Comparison of ENCODE assay signal across 15 mouse cellular contexts in genomic region chr2:29771611-29772461, GRCm38 (mm10). TPM values are rescaled to one million over a fixed set of nuclear protein-coding genes. Genes with fewer than 3 reads are reported as not detected.
DNase-seq lines count a peak whose midpoint lies in the region; ATAC-seq and TF ChIP-seq lines count a peak whose summit lies in the region.
"Had no signal": no experiment of that assay in that cellular context is flagged by ENCODE, and none has a peak within 500 bp of the region (broad histone marks: within the 10 kb centered on the region; RNA-seq: fewer than 3 reads in every experiment).

No protein-coding gene starts in this region.

- peak overlapping the region; percentile 96 for H3K27ac ChIP-seq in bone marrow, adult 2 months (ENCODE audit: control insufficient read depth, insufficient read depth, low read depth, low read length, poor library complexity)
- peak overlapping the region; percentile 62 for H3K27ac ChIP-seq in intestine, embryonic 16.5 days (ENCODE audit: low read length)
- H3K27ac ChIP-seq in stomach, postnatal 0 days (replicated peaks) = no peak overlapping the region
- no peak overlapping the region for H3K27ac ChIP-seq in forebrain, embryonic 12.5 days
- H3K27ac ChIP-seq: embryonic facial prominence, embryonic 15.5 days; layer of hippocampus, adult 2 months; limb, embryonic 12.5 days; midbrain, embryonic 12.5 days had no signal

- 36% methylated on average over 8 of the region's 8 CpGs for WGBS in bone marrow, adult 2 months
- WGBS in intestine, embryonic 16.5 days = 47% methylated on average over 8 of the region's 8 CpGs
- WGBS in stomach, postnatal 0 days = 64% methylated on average over 8 of the region's 8 CpGs
- WGBS in forebrain, embryonic 12.5 days = 89% methylated on average over 8 of the region's 8 CpGs

- H3K4me3 ChIP-seq in bone marrow, adult 2 months (replicated peaks; ENCODE audit: control insufficient read depth, low read depth, low read length) = no peak overlapping the region
- H3K4me3 ChIP-seq in intestine, embryonic 16.5 days (ENCODE audit: low read length) = no peak overlapping the region
- no peak overlapping the region for H3K4me3 ChIP-seq in stomach, postnatal 0 days (ENCODE audit: low read depth, low read length)
- H3K4me3 ChIP-seq in forebrain, embryonic 12.5 days (replicated peaks) = no peak overlapping the region
- H3K4me3 ChIP-seq: embryonic facial prominence, embryonic 15.5 days; layer of hippocampus, adult 2 months; limb, embryonic 12.5 days; midbrain, embryonic 12.5 days had no signal

- no peak overlapping the region for H3K4me2 ChIP-seq in intestine, embryonic 16.5 days (ENCODE audit: low read depth, low read length)
- no peak overlapping the region for H3K4me2 ChIP-seq in stomach, postnatal 0 days (replicated peaks; ENCODE audit: low read depth)
- H3K4me2 ChIP-seq in forebrain, embryonic 12.5 days = no peak overlapping the region
- H3K4me2 ChIP-seq: embryonic facial prominence, embryonic 15.5 days; limb, embryonic 12.5 days; midbrain, embryonic 12.5 days had no signal

- no peaks in the 10 kb centered on the region for H3K27me3 ChIP-seq in intestine, embryonic 16.5 days (replicated peaks; ENCODE audit: control insufficient read depth, insufficient read depth, low read length)
- no peaks in the 10 kb centered on the region for H3K27me3 ChIP-seq in stomach, postnatal 0 days (ENCODE audit: control insufficient read depth, insufficient read depth, low read length)
- H3K27me3 ChIP-seq in forebrain, embryonic 12.5 days = no peaks in the 10 kb centered on the region
- H3K27me3 ChIP-seq: embryonic facial prominence, embryonic 15.5 days; limb, embryonic 12.5 days; midbrain, embryonic 12.5 days had no signal

- TF ChIP-seq CTCF in bone marrow, adult 2 months (IDR thresholded peaks at IDR 0.05; ENCODE audit: control insufficient read depth, insufficient read depth, low read length) = no peak
- no peak for TF ChIP-seq CTCF in stomach, postnatal 0 days (IDR thresholded peaks at IDR 0.05; ENCODE audit: low read depth)

- peak; percentile 55 for ATAC-seq in intestine, embryonic 16.5 days
- peak; percentile 27 for ATAC-seq in stomach, postnatal 0 days (ENCODE audit: low FRiP score, low TSS enrichment)
- ATAC-seq in forebrain, embryonic 12.5 days (ENCODE audit: low FRiP score) = no peak
- ATAC-seq: inflammation-experienced regulatory T-cells, adult 6 months had no signal

- no peaks in the 10 kb centered on the region for H3K9me3 ChIP-seq in intestine, embryonic 16.5 days (ENCODE audit: control insufficient read depth, low read length)
- H3K9me3 ChIP-seq in stomach, postnatal 0 days (ENCODE audit: control insufficient read depth, low read length) = no peaks in the 10 kb centered on the region
- no peaks in the 10 kb centered on the region for H3K9me3 ChIP-seq in forebrain, embryonic 12.5 days
- H3K9me3 ChIP-seq: embryonic facial prominence, embryonic 15.5 days; midbrain, embryonic 12.5 days had no signal

- TF ChIP-seq EP300 in stomach, postnatal 0 days (optimal IDR thresholded peaks at IDR 0.05) = no peak

- H3K36me3 ChIP-seq in intestine, embryonic 16.5 days (ENCODE audit: control insufficient read depth, insufficient read depth, low read length) = peaks cover 5% of the 10 kb centered on the region; the same call in 1 of the 2 replicates
- H3K36me3 ChIP-seq in stomach, postnatal 0 days (ENCODE audit: control insufficient read depth, insufficient read depth, low read length) = no peaks in the 10 kb centered on the region
- peaks cover 18% of the 10 kb centered on the region for H3K36me3 ChIP-seq in forebrain, embryonic 12.5 days (replicated peaks)

- peaks cover 7% of the 10 kb centered on the region; the same call in 1 of the 2 replicates for H3K4me1 ChIP-seq in bone marrow, adult 2 months (ENCODE audit: control insufficient read depth, insufficient read depth, low read length)
- H3K4me1 ChIP-seq in intestine, embryonic 16.5 days (ENCODE audit: control insufficient read depth, insufficient read depth, low read length) = peaks cover 29% of the 10 kb centered on the region
- H3K4me1 ChIP-seq in stomach, postnatal 0 days (replicated peaks; ENCODE audit: control insufficient read depth, insufficient read depth) = no peaks in the 10 kb centered on the region
- H3K4me1 ChIP-seq in forebrain, embryonic 12.5 days = no peaks in the 10 kb centered on the region
- H3K4me1 ChIP-seq: embryonic facial prominence, embryonic 15.5 days; limb, embryonic 12.5 days; midbrain, embryonic 12.5 days had no signal

- H3K9ac ChIP-seq in intestine, embryonic 16.5 days (ENCODE audit: low read depth, low read length) = no peak overlapping the region
- no peak overlapping the region for H3K9ac ChIP-seq in stomach, postnatal 0 days (ENCODE audit: low read length)
- H3K9ac ChIP-seq in forebrain, embryonic 12.5 days = no peak overlapping the region
- H3K9ac ChIP-seq: embryonic facial prominence, embryonic 15.5 days; limb, embryonic 12.5 days; midbrain, embryonic 12.5 days had no signal

- TF ChIP-seq POLR2A in bone marrow, adult 2 months (IDR thresholded peaks at IDR 0.05; ENCODE audit: borderline replicate concordance, control insufficient read depth, low read depth, low read length) = no peak

- peak; percentile 51 for DNase-seq in urinary bladder, postnatal 14 days (ENCODE audit: low spot score)
- DNase-seq in urinary bladder, postnatal 25 days (ENCODE audit: low spot score) = no peak
- DNase-seq in stomach, postnatal 0 days (ENCODE audit: low spot score) = no peak
- DNase-seq in right cerebral cortex, adult 2 months (ENCODE audit: low spot score in 2 of 2) = no peak
- no peak for DNase-seq in left cerebral cortex, adult 8-10 months (ENCODE audit: low spot score in 2 of 2)

RNA-seq across cellular contexts. Expression of gene Gm13547, which starts 12.7 kb away (rescaled TPM):
- not detected in 2 replicates for polyA plus RNA-seq in bone marrow, adult 2 months (2011; ENCODE audit: insufficient read depth, insufficient read length, low replicate concordance, missing spikeins)
- 0.66 TPM in 1 of 2 replicates, not detected in the other for polyA plus RNA-seq in intestine, embryonic 16.5 days (2015; fragmentation: Nextera tagmentation; extraction: Ambion mirVana)
- 0.28 TPM in 1 of 2 replicates, not detected in the other for polyA plus RNA-seq in stomach, postnatal 0 days (2015; fragmentation: Nextera tagmentation; extraction: Ambion mirVana)
- 0.35 TPM in 1 of 2 replicates, not detected in the other for polyA plus RNA-seq in forebrain, embryonic 12.5 days (2016; fragmentation: Nextera tagmentation; extraction: Ambion mirVana)
- under 1 TPM in 1 of 4 experiments, not detected in 3; 0.63 TPM for total RNA-seq in left cerebral cortex, adult 8-10 months (2022)
- total RNA-seq: layer of hippocampus, adult 2 months had no signal
- polyA plus RNA-seq: embryonic facial prominence, embryonic 15.5 days; inflammation-experienced regulatory T-cells, adult 6 months; limb, embryonic 12.5 days; stomach, embryonic 14.5 days had no signal

RNA-seq across cellular contexts. Expression of gene Coq4, which starts 15.5 kb away (rescaled TPM):
- 6.9 and 11.9 TPM in 2 replicates for polyA plus RNA-seq in bone marrow, adult 2 months (2011; ENCODE audit: insufficient read depth, insufficient read length, low replicate concordance, missing spikeins)
- polyA plus RNA-seq in intestine, embryonic 16.5 days (2015; fragmentation: Nextera tagmentation; extraction: Ambion mirVana) = 60.0 and 64.5 TPM in 2 replicates
- polyA plus RNA-seq in stomach, postnatal 0 days (2015; fragmentation: Nextera tagmentation; extraction: Ambion mirVana) = 18.7 and 20.4 TPM in 2 replicates
- 26.6 and 29.6 TPM in 2 replicates for polyA plus RNA-seq in forebrain, embryonic 12.5 days (2016; fragmentation: Nextera tagmentation; extraction: Ambion mirVana)
- total RNA-seq in left cerebral cortex, adult 8-10 months (2022) = 10 to 100 TPM; 20.1 to 31.2 (median 22.6) TPM

RNA-seq across cellular contexts. Expression of gene Trub2, which starts 16.5 kb away (rescaled TPM):
- polyA plus RNA-seq in bone marrow, adult 2 months (2011; ENCODE audit: insufficient read depth, insufficient read length, low replicate concordance, missing spikeins) = 17.8 and 20.9 TPM in 2 replicates
- polyA plus RNA-seq in intestine, embryonic 16.5 days (2015; fragmentation: Nextera tagmentation; extraction: Ambion mirVana) = 37.5 and 38.0 TPM in 2 replicates
- polyA plus RNA-seq in stomach, postnatal 0 days (2015; fragmentation: Nextera tagmentation; extraction: Ambion mirVana) = 14.7 TPM in 2 replicates
- 40.0 and 42.5 TPM in 2 replicates for polyA plus RNA-seq in forebrain, embryonic 12.5 days (2016; fragmentation: Nextera tagmentation; extraction: Ambion mirVana)
- 10 to 100 TPM; 45.4 to 53.5 (median 50.2) TPM for total RNA-seq in left cerebral cortex, adult 8-10 months (2022)

RNA-seq across cellular contexts. Expression of gene Gm13420, which starts 20.4 kb away (rescaled TPM):
- not detected in 2 replicates for polyA plus RNA-seq in bone marrow, adult 2 months (2011; ENCODE audit: insufficient read depth, insufficient read length, low replicate concordance, missing spikeins)
- 0.56 and 0.70 TPM in 2 replicates for polyA plus RNA-seq in intestine, embryonic 16.5 days (2015; fragmentation: Nextera tagmentation; extraction: Ambion mirVana)
- polyA plus RNA-seq in stomach, postnatal 0 days (2015; fragmentation: Nextera tagmentation; extraction: Ambion mirVana) = 5.8 and 6.1 TPM in 2 replicates
- not detected in 2 replicates for polyA plus RNA-seq in forebrain, embryonic 12.5 days (2016; fragmentation: Nextera tagmentation; extraction: Ambion mirVana)
- total RNA-seq in left cerebral cortex, adult 8-10 months (2022) = 1 to 10 TPM in 3 of 4 experiments, under 1 TPM in 1; 0.44 to 2.5 (median 1.4) TPM
- polyA plus RNA-seq: embryonic facial prominence, embryonic 15.5 days; heart, embryonic 16.5 days; inflammation-experienced regulatory T-cells, adult 6 months; limb, embryonic 12.5 days; midbrain, embryonic 12.5 days had no signal

RNA-seq across cellular contexts. Expression of gene Slc27a4, which starts 30.6 kb away (rescaled TPM):
- polyA plus RNA-seq in bone marrow, adult 2 months (2011; ENCODE audit: insufficient read depth, insufficient read length, low replicate concordance, missing spikeins) = 9.7 and 30.6 TPM in 2 replicates
- polyA plus RNA-seq in intestine, embryonic 16.5 days (2015; fragmentation: Nextera tagmentation; extraction: Ambion mirVana) = 43.0 and 57.6 TPM in 2 replicates
- polyA plus RNA-seq in stomach, postnatal 0 days (2015; fragmentation: Nextera tagmentation; extraction: Ambion mirVana) = 34.0 and 36.4 TPM in 2 replicates
- polyA plus RNA-seq in forebrain, embryonic 12.5 days (2016; fragmentation: Nextera tagmentation; extraction: Ambion mirVana) = 16.5 and 19.4 TPM in 2 replicates
- total RNA-seq in left cerebral cortex, adult 8-10 months (2022) = 10 to 100 TPM; 73.1 to 75.0 (median 74.0) TPM

Comparison
In these comparisons a context has a peak if more than half of its experiments do, and no peak if none do; other contexts are left out.
1. H3K27ac ChIP-seq: peak in bone marrow, adult 2 months (single experiment) and intestine, embryonic 16.5 days (single experiment); none in stomach, postnatal 0 days (single experiment) and forebrain, embryonic 12.5 days (single experiment).